Mouse (Mus musculus) liver, postnatal 0 days (tissue): ENCODE measurements around the gene Gm8994.

Experiments
- CTCF ChIP-seq: sonication (generic); IDR thresholded peaks from 2 replicates; pipeline ENCODE4 v1.5.1; 2016; ENCODE audit warnings: antibody characterized with exemption, low read depth
- EP300 ChIP-seq: IDR thresholded peaks from 2 replicates; pipeline ENCODE4 v1.6.1; 2016; ENCODE audit warnings: antibody characterized with exemption, low read depth, mild to moderate bottlenecking

- TF ChIP-seq CTCF (no peak), EP300 (no peak)
These were observed 19.7 kb downstream of the Gm8994 start for GRCm38 (mm10) chr6:136347053-136347452.
